Mouse (Mus musculus): ENCODE measurements around the gene Setd5. TPM values are rescaled to one million over a fixed set of nuclear protein-coding genes. Genes with fewer than 3 reads are reported as not detected.

Gene Setd5
- total RNA-seq, 2 experiments from 2014 or later, result 29.4 to 34.4 TPM

- ATAC-seq (replicated peaks; ENCODE audit: low FRiP score, poor library complexity, severe bottlenecking), result no peak
These were observed 28.0 kb upstream of the Setd5 start for GRCm38 (mm10) chr6:113049159-113049558.

GRCm38 (mm10) chr6:113052972-113053371 is 24.2 kb upstream of the Setd5 start:
- ATAC-seq (replicated peaks; ENCODE audit: low FRiP score, poor library complexity, severe bottlenecking), result no peak

GRCm38 (mm10) chr6:113054552-113055107 is 22.5 kb upstream of the Setd5 start:
- ATAC-seq (replicated peaks; ENCODE audit: low FRiP score, poor library complexity, severe bottlenecking), result no peak

- no peak for ATAC-seq (replicated peaks; ENCODE audit: low FRiP score, poor library complexity, severe bottlenecking)
These were observed 16.1 kb upstream of the Setd5 start for GRCm38 (mm10) chr6:113060892-113061563.

GRCm38 (mm10) chr6:113062253-113062652 is 14.9 kb upstream of the Setd5 start:
- ATAC-seq (replicated peaks; ENCODE audit: low FRiP score, poor library complexity, severe bottlenecking), result no peak

GRCm38 (mm10) chr6:113063363-113063762 is 13.8 kb upstream of the Setd5 start:
- no peak for ATAC-seq (replicated peaks; ENCODE audit: low FRiP score, poor library complexity, severe bottlenecking)

- ATAC-seq (replicated peaks; ENCODE audit: low FRiP score, poor library complexity, severe bottlenecking), result no peak
These were observed 12.0 kb upstream of the Setd5 start for GRCm38 (mm10) chr6:113065186-113065585.

- ATAC-seq (replicated peaks; ENCODE audit: low FRiP score, poor library complexity, severe bottlenecking), result no peak
These were observed 8.0 kb upstream of the Setd5 start for GRCm38 (mm10) chr6:113069154-113069553.

- no peak for ATAC-seq (replicated peaks; ENCODE audit: low FRiP score, poor library complexity, severe bottlenecking)
These were observed 1.9 kb upstream of the Setd5 start for GRCm38 (mm10) chr6:113075261-113075660.

GRCm38 (mm10) chr6:113076012-113076685 is 1.0 kb upstream of the Setd5 start:
- ATAC-seq (replicated peaks; ENCODE audit: low FRiP score, poor library complexity, severe bottlenecking), result peak; percentile 74

- 0 out of 2 replicates have a peak, but pooled peaks have one; percentile 0 for ATAC-seq (replicated peaks; ENCODE audit: low FRiP score, poor library complexity, severe bottlenecking)
These were observed 435 bp downstream of the Setd5 start for GRCm38 (mm10) chr6:113077569-113078030.

- peak; percentile 48 for ATAC-seq (replicated peaks; ENCODE audit: low FRiP score, poor library complexity, severe bottlenecking)
These were observed 1.0 kb downstream of the Setd5 start for GRCm38 (mm10) chr6:113078031-113078721.

- ATAC-seq (replicated peaks; ENCODE audit: low FRiP score, poor library complexity, severe bottlenecking), result no peak
These were observed 2.3 kb downstream of the Setd5 start for GRCm38 (mm10) chr6:113079492-113079891.

GRCm38 (mm10) chr6:113082229-113082628 is 5.1 kb downstream of the Setd5 start:
- ATAC-seq (replicated peaks; ENCODE audit: low FRiP score, poor library complexity, severe bottlenecking), result no peak

- no peak for ATAC-seq (replicated peaks; ENCODE audit: low FRiP score, poor library complexity, severe bottlenecking)
These were observed 7.4 kb downstream of the Setd5 start for GRCm38 (mm10) chr6:113084590-113084989.

GRCm38 (mm10) chr6:113093206-113093605 is 16.0 kb downstream of the Setd5 start:
- ATAC-seq (replicated peaks; ENCODE audit: low FRiP score, poor library complexity, severe bottlenecking), result no peak

- no peak for ATAC-seq (replicated peaks; ENCODE audit: low FRiP score, poor library complexity, severe bottlenecking)
These were observed 18.4 kb downstream of the Setd5 start for GRCm38 (mm10) chr6:113095547-113095946.

GRCm38 (mm10) chr6:113097662-113098061 is 20.5 kb downstream of the Setd5 start:
- ATAC-seq (replicated peaks; ENCODE audit: low FRiP score, poor library complexity, severe bottlenecking), result no peak

GRCm38 (mm10) chr6:113099640-113100289 is 22.6 kb downstream of the Setd5 start:
- no peak for ATAC-seq (replicated peaks; ENCODE audit: low FRiP score, poor library complexity, severe bottlenecking)

GRCm38 (mm10) chr6:113102541-113102940 is 25.4 kb downstream of the Setd5 start:
- ATAC-seq (replicated peaks; ENCODE audit: low FRiP score, poor library complexity, severe bottlenecking), result no peak

All from erythroblast, adult 5-6 weeks (primary cell).